Mouse (Mus musculus): Measurements from ENCODE around the gene Eif3b. TPM values are rescaled to one million over a fixed set of nuclear protein-coding genes. Genes with fewer than 3 reads are reported as not detected.
"Not testable (repeated sequence)": the region's sequence is repeated elsewhere in the genome, so short reads cannot be mapped to it uniquely, and the experiment has no call there.

The Eif3b gene
- total RNA-seq, 2 experiments from 2014 or later: 76.1 to 76.8 TPM

DNA sequence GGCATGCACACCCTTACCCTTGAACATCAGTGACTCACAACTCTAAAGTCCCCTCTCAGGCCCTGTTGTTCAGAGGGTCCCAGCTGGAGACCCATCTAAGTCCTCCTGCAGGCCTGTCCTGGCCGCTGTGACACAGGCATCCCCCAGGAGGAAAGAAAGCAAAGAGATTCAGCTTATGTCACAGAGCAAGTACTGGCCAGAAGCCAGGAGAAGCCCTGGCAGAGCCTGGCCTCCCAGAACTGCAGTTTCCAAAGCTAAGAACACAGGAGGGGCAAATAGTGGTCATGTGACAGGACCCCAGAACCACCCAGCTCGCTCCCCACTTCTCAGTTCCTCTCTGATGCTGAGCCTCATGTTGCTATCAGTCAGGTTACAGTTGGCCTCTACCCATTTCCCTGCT, 36.3 kb downstream of the Eif3b start:
- intact Hi-C loops (cut with DNase I): no loop called here
- DNase-seq: no peak

DNA sequence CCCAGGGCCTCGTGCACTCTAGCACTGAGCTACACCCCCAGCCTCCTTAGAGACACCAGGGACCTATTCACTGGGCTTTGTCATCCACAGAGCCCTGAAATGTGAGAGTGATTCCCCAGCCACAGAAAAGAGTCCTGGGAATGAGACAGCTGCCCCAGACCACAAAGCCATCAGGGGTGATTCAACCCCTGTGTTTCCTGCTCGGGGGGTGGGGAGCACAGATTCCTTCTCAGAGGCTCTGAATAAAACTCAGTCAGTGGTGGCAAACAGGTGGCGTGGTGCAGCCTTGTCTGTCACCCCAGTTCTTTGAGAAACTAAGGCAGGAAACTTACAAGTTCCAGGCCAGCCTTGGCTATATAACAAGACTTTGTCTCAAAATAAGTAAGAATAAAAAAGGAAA, 42.3 kb downstream of the Eif3b start:
- intact Hi-C loops (cut with DNase I): no loop called here
- DNase-seq: no peak

- intact Hi-C loops (cut with DNase I); DNase-seq: not testable (repeated sequence)
Measured at GRCm38 (mm10) chr5:140463151-140463550, 44.0 kb downstream of the Eif3b start.

DNA sequence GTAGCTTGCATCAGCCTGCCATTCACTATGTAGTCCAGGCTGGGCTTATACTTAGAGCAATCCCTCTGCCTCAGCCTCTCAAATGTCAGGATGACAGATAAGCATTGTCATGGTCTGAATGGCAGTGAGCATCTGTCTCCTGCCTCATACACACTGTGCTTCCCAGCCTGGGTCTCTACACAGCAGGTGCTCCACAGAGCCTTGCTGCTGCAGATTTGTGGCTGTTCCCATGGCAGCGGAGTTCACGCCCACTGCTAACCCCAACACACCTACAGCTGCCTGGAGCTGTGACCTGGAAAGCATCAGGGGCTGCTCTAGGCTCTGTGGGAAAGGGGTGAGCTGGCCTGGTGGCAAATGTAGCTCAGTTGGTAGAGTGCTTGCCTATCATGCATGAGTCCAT, 45.8 kb downstream of the Eif3b start:
- intact Hi-C loops (cut with DNase I): no loop called here
- DNase-seq: no peak

- intact Hi-C loops (cut with DNase I): no loop called here
Measured at GRCm38 (mm10) chr5:140472336-140472735, 53.2 kb downstream of the Eif3b start.

DNA sequence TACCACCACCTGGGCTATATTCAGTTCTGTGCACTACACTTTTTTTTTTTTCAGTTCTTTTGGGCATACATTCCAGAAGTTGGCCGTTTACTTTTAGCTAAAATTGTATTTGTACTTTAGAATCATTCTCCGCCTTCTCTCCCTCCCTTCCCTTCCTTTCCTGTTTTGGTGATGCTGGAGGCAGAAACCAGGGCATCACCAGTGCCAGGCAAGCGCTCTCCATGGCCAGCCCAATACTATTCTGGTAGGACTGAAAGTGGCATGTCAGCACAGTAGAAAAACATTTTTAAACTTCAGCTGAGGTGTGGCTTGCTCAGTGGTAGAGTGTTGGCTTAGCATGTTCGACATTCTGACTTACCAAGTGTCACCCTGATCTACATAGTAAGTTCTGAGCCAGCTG, 62.3 kb downstream of the Eif3b start:
- intact Hi-C loops (cut with DNase I): no loop called here
- DNase-seq: no peak

More at GRCm38 (mm10) chr5:140472336-140472735, 53.2 kb downstream of the Eif3b start:
- DNase-seq: no peak

DNA sequence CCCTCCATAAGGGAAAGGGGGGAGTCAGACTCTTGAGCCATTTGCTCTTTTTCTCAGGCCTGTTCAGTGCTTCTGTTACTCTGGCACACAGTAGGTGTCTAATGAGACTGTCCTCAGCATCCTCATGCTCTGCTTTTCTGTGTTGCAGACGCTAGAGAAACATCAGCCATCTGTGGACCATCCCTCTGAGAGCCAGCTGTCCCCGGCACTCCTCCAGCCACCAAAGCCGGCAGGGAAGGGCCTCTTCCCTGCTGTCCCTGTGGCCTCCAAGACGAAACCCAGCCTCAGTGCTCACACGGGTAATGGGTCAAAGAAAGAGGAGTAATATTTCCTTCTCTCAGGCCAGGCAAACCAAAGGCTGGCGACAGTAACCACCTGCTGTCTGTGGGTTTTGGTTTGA, 72.0 kb downstream of the Eif3b start:
- intact Hi-C loops (cut with DNase I): no loop called here
- DNase-seq: no peak

DNA sequence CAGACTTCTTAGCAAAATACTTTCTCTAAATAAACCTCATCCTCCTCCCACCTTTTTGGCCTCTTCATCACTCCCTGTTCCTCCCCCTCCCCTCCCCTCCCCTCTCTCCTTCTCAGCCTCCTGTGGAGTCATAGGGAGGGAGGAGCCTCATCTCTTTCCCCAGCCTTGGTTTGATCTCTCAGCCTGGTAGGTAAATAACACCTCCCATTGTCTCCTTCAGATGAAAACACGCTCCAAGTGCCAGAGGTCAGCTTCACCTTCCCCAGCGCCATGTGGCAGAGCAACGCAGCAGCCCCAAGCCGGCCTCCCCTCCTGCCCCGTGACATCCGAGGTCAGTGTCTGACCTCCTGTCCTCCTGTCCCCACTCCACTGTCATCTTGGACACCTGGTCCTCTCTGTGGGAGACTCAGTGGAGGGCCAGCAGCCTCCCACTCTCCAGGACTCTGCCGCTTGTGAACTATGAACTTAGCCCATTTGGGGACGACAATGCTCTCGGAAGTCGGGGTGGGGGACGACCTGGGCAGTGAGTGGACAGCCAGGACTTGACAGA, 73.6 kb downstream of the Eif3b start:
- intact Hi-C loops (cut with DNase I): no loop called here
- DNase-seq: no peak

Small RNAs within 50 kb of the gene (microRNA-seq; reads per million reads assigned to microRNA genes)
- 0 to 0.72 reads per million in 2 experiments for gene Mir7038

Other genes with a start within 250 kb of the Eif3b start
- gene Mad1l1, start 97.8 kb upstream of the Eif3b start, total RNA-seq (2021): 1 to 10 TPM; 6.5 to 7.1 TPM
- 1 to 10 TPM; 4.7 to 5.9 TPM for gene Nudt1, start 97.7 kb upstream of the Eif3b start, total RNA-seq (2021)
- gene Mrm2, start 87.4 kb upstream of the Eif3b start, total RNA-seq (2021): 1 to 10 TPM; 5.7 to 6.1 TPM
- gene Snx8, start 30.1 kb upstream of the Eif3b start, total RNA-seq (2021): 10 to 100 TPM in 1 of 2 experiments, 1 to 10 TPM in 1; 7.3 to 10.5 TPM
- gene Gm4869, start 26.3 kb downstream of the Eif3b start, total RNA-seq (2021): not detected
- gene Chst12, start 86.2 kb downstream of the Eif3b start, total RNA-seq (2021): 1 to 10 TPM; 4.1 to 5.6 TPM
- gene Grifin, start 145.7 kb downstream of the Eif3b start, total RNA-seq (2021): not detected
- 1 to 10 TPM; 3.5 to 3.8 TPM for gene Lfng, start 188.0 kb downstream of the Eif3b start, total RNA-seq (2021)
- 1 to 10 TPM; 4.6 to 5.2 TPM for gene Ttyh3, start 229.7 kb downstream of the Eif3b start, total RNA-seq (2021)